Mouse (Mus musculus): ENCODE data around the gene Ceacam9.

Gene Ceacam9

GRCm38 (mm10) chr7:16738073-16738696, 16.5 kb downstream of the Ceacam9 start, which contains the start of gene Ap2s1:
Gene Ap2s1 (plus strand): TSS chr7:16738410.
- peak; percentile 61; the same call in 1 of the 2 replicates for TF ChIP-seq GATA4 (IDR thresholded peaks at IDR 0.05; ENCODE audit: insufficient replicate concordance, low read length)

GRCm38 (mm10) chr7:16739056-16739604, 17.4 kb downstream of the Ceacam9 start:
- no peak for TF ChIP-seq GATA4 (IDR thresholded peaks at IDR 0.05; ENCODE audit: insufficient replicate concordance, low read length)

GRCm38 (mm10) chr7:16745373-16745772, 23.6 kb downstream of the Ceacam9 start:
- no peak for TF ChIP-seq GATA4 (IDR thresholded peaks at IDR 0.05; ENCODE audit: insufficient replicate concordance, low read length)

- no peak for TF ChIP-seq GATA4 (IDR thresholded peaks at IDR 0.05; ENCODE audit: insufficient replicate concordance, low read length)
Observed at GRCm38 (mm10) chr7:16746093-16746492, 24.4 kb downstream of the Ceacam9 start.

- no peak for TF ChIP-seq GATA4 (IDR thresholded peaks at IDR 0.05; ENCODE audit: insufficient replicate concordance, low read length)
Observed at GRCm38 (mm10) chr7:16747656-16748055, 25.9 kb downstream of the Ceacam9 start.

GRCm38 (mm10) chr7:16752016-16752415, 30.3 kb downstream of the Ceacam9 start:
- no peak for TF ChIP-seq GATA4 (IDR thresholded peaks at IDR 0.05; ENCODE audit: insufficient replicate concordance, low read length)

GRCm38 (mm10) chr7:16755362-16756017, 33.8 kb downstream of the Ceacam9 start:
- peak; percentile 41; the same call in 1 of the 2 replicates for TF ChIP-seq GATA4 (IDR thresholded peaks at IDR 0.05; ENCODE audit: insufficient replicate concordance, low read length)

GRCm38 (mm10) chr7:16758872-16759574, 37.3 kb downstream of the Ceacam9 start:
- no peak for TF ChIP-seq GATA4 (IDR thresholded peaks at IDR 0.05; ENCODE audit: insufficient replicate concordance, low read length)

GRCm38 (mm10) chr7:16760292-16760691, 38.6 kb downstream of the Ceacam9 start:
- no peak for TF ChIP-seq GATA4 (IDR thresholded peaks at IDR 0.05; ENCODE audit: insufficient replicate concordance, low read length)

- no peak for TF ChIP-seq GATA4 (IDR thresholded peaks at IDR 0.05; ENCODE audit: insufficient replicate concordance, low read length)
Observed at GRCm38 (mm10) chr7:16761005-16761481, 39.3 kb downstream of the Ceacam9 start.

GRCm38 (mm10) chr7:16761630-16762029, 39.9 kb downstream of the Ceacam9 start:
- TF ChIP-seq GATA4 (IDR thresholded peaks at IDR 0.05; ENCODE audit: insufficient replicate concordance, low read length) = no peak

GRCm38 (mm10) chr7:16763463-16764218, 41.9 kb downstream of the Ceacam9 start:
- no peak for TF ChIP-seq GATA4 (IDR thresholded peaks at IDR 0.05; ENCODE audit: insufficient replicate concordance, low read length)

GRCm38 (mm10) chr7:16766443-16766842, 44.7 kb downstream of the Ceacam9 start:
- TF ChIP-seq GATA4 (IDR thresholded peaks at IDR 0.05; ENCODE audit: insufficient replicate concordance, low read length) = no peak

Data from liver, adult (tissue).